Mouse (Mus musculus) hindbrain, embryonic 11.5 days (tissue): ENCODE results near the gene Fgfr2. TPM values are rescaled to one million over a fixed set of nuclear protein-coding genes. Genes with fewer than 3 reads are reported as not detected.

ENCODE experiments used
- ATAC-seq: fragments of 200-750 bp; cut with Nextera tagmentation; 2 replicates; pipeline ENCODE4 v1.8.0; 2017; ENCODE audit warnings: mild to moderate bottlenecking, moderate TSS enrichment, moderate library complexity; ENCODE audit not compliant: low FRiP score
- DNase-seq: peaks from one replicate; pipeline ENCODE4 v3.0.0-alpha.2; 2015; ENCODE audit warnings: low spot score
- H3K27ac ChIP-seq: fragments of 300-500 bp; sonication (generic); 2 replicates; pipeline ENCODE4 v1.5.1; 2014; ENCODE audit warnings: mild to moderate bottlenecking, low read depth, low read length
- H3K27me3 ChIP-seq: fragments of 300-500 bp; sonication (generic); 2 replicates; pipeline ENCODE4 v1.6.1; 2014; ENCODE audit warnings: mild to moderate bottlenecking, low read length, moderate library complexity, mixed read lengths; ENCODE audit not compliant: control insufficient read depth, insufficient read depth
- H3K36me3 ChIP-seq: fragments of 300-500 bp; sonication (generic); 2 replicates; pipeline ENCODE4 v1.6.1; 2014; ENCODE audit warnings: mild to moderate bottlenecking, low read length, moderate library complexity, mixed read lengths; ENCODE audit not compliant: control insufficient read depth, insufficient read depth
- H3K4me1 ChIP-seq: fragments of 300-500 bp; sonication (generic); replicated peaks from 2 replicates; pipeline ENCODE4 v1.6.1; 2014; ENCODE audit warnings: low read length, mixed read lengths; ENCODE audit not compliant: control insufficient read depth, insufficient read depth
- H3K4me2 ChIP-seq: fragments of 300-500 bp; sonication (generic); replicated peaks from 2 replicates; pipeline ENCODE4 v1.6.1; 2014; ENCODE audit warnings: mild to moderate bottlenecking, low read depth, low read length
- H3K4me3 ChIP-seq: fragments of 300-500 bp; sonication (generic); 2 replicates; pipeline ENCODE4 v1.5.1; 2014; ENCODE audit warnings: low read depth, low read length
- H3K9ac ChIP-seq: fragments of 300-500 bp; sonication (generic); 2 replicates; pipeline ENCODE4 v1.6.1; 2014; ENCODE audit warnings: low read depth, low read length
- H3K9me3 ChIP-seq: fragments of 300-500 bp; sonication (generic); 2 replicates; pipeline ENCODE4 v1.6.1; 2016; ENCODE audit warnings: low read length; ENCODE audit not compliant: control insufficient read depth
- WGBS: fragments of 180-500 bp; shearing (Covaris S2); extraction: QIAGEN DNeasy Blood & Tissue Kit; methylation state at CpG from one replicate; pipeline ENCODE4 v1.1.7; 2014; 5-methylcytosine and 5-hydroxymethylcytosine counted together
- polyA plus RNA-seq: library from polyadenylated mRNA; unstranded; fragments of >200 nt; fragmentation: Nextera tagmentation; extraction: Ambion mirVana; gene quantifications from 2 replicates; pipeline ENCODE4 v1.2.1, GENCODE M21; 2014

Fgfr2 gene
- polyA plus RNA-seq, 1 experiment from 2014 or later: 71.3 TPM

- H3K4me2 ChIP-seq: no peak overlapping the region
- 86% methylated on average over 13 of the region's 13 CpGs for WGBS
- no peak for ATAC-seq
- H3K27me3 ChIP-seq: no peaks in the 10 kb centered on the region
- no peak overlapping the region for H3K9ac ChIP-seq
- H3K4me3 ChIP-seq: no peak overlapping the region
- H3K9me3 ChIP-seq: no peaks in the 10 kb centered on the region
- no peak for DNase-seq
- no peaks in the 10 kb centered on the region for H3K36me3 ChIP-seq
- no peaks in the 10 kb centered on the region for H3K4me1 ChIP-seq
- H3K27ac ChIP-seq: no peak overlapping the region
Observed at GRCm38 (mm10) chr7:130991174-130991789, 2131.9 kb downstream of the Fgfr2 start.

DNA sequence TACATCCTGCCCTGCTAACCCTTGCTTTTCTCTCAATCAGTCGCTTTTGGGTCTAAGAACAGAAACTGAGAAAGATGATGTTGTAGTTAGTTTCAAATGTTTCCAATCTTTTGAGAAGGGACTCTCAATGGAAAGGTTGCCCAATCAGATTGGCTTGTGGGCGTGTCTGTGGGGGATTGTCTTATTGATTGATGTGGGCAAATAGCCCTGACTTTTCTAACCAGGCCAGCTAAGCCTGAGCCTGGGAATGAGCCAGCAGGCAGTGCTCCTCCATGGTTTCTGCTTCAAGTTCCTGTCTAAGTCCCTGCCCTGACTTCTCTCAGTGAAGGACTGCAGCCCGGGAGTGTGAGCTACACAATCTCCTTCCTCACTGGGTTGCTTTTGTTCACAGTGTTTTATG is 2133.8 kb downstream of the Fgfr2 start:
- H3K4me2 ChIP-seq: no peak overlapping the region
- H3K36me3 ChIP-seq: no peaks in the 10 kb centered on the region
- no peak overlapping the region for H3K27ac ChIP-seq
- no peak overlapping the region for H3K9ac ChIP-seq
- ATAC-seq (no peak), DNase-seq (no peak)
- no peaks in the 10 kb centered on the region for H3K27me3 ChIP-seq
- H3K4me3 ChIP-seq: no peak overlapping the region
- 48% methylated on average over 3 of the region's 3 CpGs for WGBS
- H3K9me3 ChIP-seq: no peaks in the 10 kb centered on the region
- no peaks in the 10 kb centered on the region for H3K4me1 ChIP-seq

- Histone ChIP-seq H3K36me3 (no peaks in the 10 kb centered on the region), H3K4me3 (no peak overlapping the region), H3K4me1 (no peaks in the 10 kb centered on the region), H3K4me2 (no peak overlapping the region), H3K9me3 (no peaks in the 10 kb centered on the region), H3K9ac (no peak overlapping the region), H3K27me3 (no peaks in the 10 kb centered on the region), H3K27ac (no peak overlapping the region)
- 85% methylated on average over 5 of the region's 5 CpGs for WGBS
- DNase-seq (no peak), ATAC-seq (no peak)
Observed at GRCm38 (mm10) chr7:130988146-130988545, 2135.0 kb downstream of the Fgfr2 start.

- Histone ChIP-seq H3K9ac (no peak overlapping the region), H3K27me3 (no peaks in the 10 kb centered on the region), H3K9me3 (no peaks in the 10 kb centered on the region), H3K4me2 (no peak overlapping the region), H3K27ac (no peak overlapping the region), H3K4me3 (no peak overlapping the region), H3K4me1 (no peaks in the 10 kb centered on the region), H3K36me3 (no peaks in the 10 kb centered on the region)
- no peak for ATAC-seq
- WGBS: 73% methylated on average over 3 of the region's 3 CpGs
- no peak for DNase-seq
Observed at GRCm38 (mm10) chr7:130985716-130986115, 2137.4 kb downstream of the Fgfr2 start.

GRCm38 (mm10) chr7:130985193-130985592 is 2138.0 kb downstream of the Fgfr2 start:
- no peak overlapping the region for H3K4me2 ChIP-seq
- WGBS: 82% methylated on average over 12 of the region's 12 CpGs
- H3K27me3 ChIP-seq: no peaks in the 10 kb centered on the region
- H3K36me3 ChIP-seq: no peaks in the 10 kb centered on the region
- H3K9ac ChIP-seq: no peak overlapping the region
- DNase-seq (no peak), ATAC-seq (no peak)
- H3K4me1 ChIP-seq: no peaks in the 10 kb centered on the region
- H3K4me3 ChIP-seq: no peak overlapping the region
- H3K27ac ChIP-seq: no peak overlapping the region
- no peaks in the 10 kb centered on the region for H3K9me3 ChIP-seq

- WGBS: 93% methylated on average over 7 of the region's 7 CpGs
- no peak overlapping the region for H3K4me3 ChIP-seq
- no peaks in the 10 kb centered on the region for H3K36me3 ChIP-seq
- H3K27me3 ChIP-seq: no peaks in the 10 kb centered on the region
- no peak overlapping the region for H3K4me2 ChIP-seq
- H3K4me1 ChIP-seq: no peaks in the 10 kb centered on the region
- no peak overlapping the region for H3K27ac ChIP-seq
- H3K9ac ChIP-seq: no peak overlapping the region
- DNase-seq (no peak), ATAC-seq (no peak)
- no peaks in the 10 kb centered on the region for H3K9me3 ChIP-seq
Observed at GRCm38 (mm10) chr7:130984294-130984693, 2138.9 kb downstream of the Fgfr2 start.

DNA sequence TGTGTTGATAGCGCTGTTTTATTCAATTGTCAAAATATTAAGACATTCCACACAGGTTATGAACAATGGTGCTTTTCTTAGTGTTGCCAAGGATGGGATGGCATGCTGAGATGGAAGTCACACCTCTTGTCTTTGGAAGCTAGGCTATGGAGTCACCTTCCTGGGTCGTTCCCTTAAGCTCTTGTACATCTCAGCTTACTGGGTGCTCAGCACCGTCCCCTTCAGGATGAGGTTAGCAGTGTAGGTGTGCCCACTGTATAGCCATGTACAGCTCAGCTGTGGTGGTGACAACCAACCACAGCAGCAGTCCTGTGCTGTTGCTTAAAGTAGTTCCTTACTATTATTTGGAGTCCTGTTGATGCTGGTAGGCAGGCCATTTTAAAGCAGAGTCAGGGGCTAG is 2140.3 kb downstream of the Fgfr2 start:
- no peak for DNase-seq
- H3K36me3 ChIP-seq: no peaks in the 10 kb centered on the region
- no peak overlapping the region for H3K27ac ChIP-seq
- H3K9me3 ChIP-seq: no peaks in the 10 kb centered on the region
- no peak for ATAC-seq
- H3K9ac ChIP-seq: no peak overlapping the region
- no peak overlapping the region for H3K4me3 ChIP-seq
- WGBS: 80% methylated on average over 3 of the region's 3 CpGs
- no peak overlapping the region for H3K4me2 ChIP-seq
- H3K27me3 ChIP-seq: no peaks in the 10 kb centered on the region
- no peaks in the 10 kb centered on the region for H3K4me1 ChIP-seq

GRCm38 (mm10) chr7:130982371-130982770 is 2140.8 kb downstream of the Fgfr2 start:
- H3K4me2 ChIP-seq: no peak overlapping the region

GRCm38 (mm10) chr7:130980130-130980529 is 2143.0 kb downstream of the Fgfr2 start:
- no peak overlapping the region for H3K4me3 ChIP-seq
- no peaks in the 10 kb centered on the region for H3K36me3 ChIP-seq
- no peak for ATAC-seq
- DNase-seq: no peak
- H3K9ac ChIP-seq: no peak overlapping the region
- 89% methylated on average over 5 of the region's 5 CpGs for WGBS
- no peaks in the 10 kb centered on the region for H3K9me3 ChIP-seq
- H3K27ac ChIP-seq: no peak overlapping the region
- no peaks in the 10 kb centered on the region for H3K4me1 ChIP-seq
- no peaks in the 10 kb centered on the region for H3K27me3 ChIP-seq
- H3K4me2 ChIP-seq: no peak overlapping the region

More at GRCm38 (mm10) chr7:130982371-130982770, 2140.8 kb downstream of the Fgfr2 start:
- 60% methylated on average over 4 of the region's 4 CpGs for WGBS
- H3K4me3 ChIP-seq: no peak overlapping the region
- H3K27ac ChIP-seq: no peak overlapping the region
- ATAC-seq (no peak), DNase-seq (no peak)
- no peak overlapping the region for H3K9ac ChIP-seq
- no peaks in the 10 kb centered on the region for H3K9me3 ChIP-seq
- no peaks in the 10 kb centered on the region for H3K36me3 ChIP-seq
- H3K4me1 ChIP-seq: no peaks in the 10 kb centered on the region
- H3K27me3 ChIP-seq: no peaks in the 10 kb centered on the region
